Mouse (Mus musculus) layer of hippocampus, postnatal 36 days (tissue): ENCODE measurements around the gene Plaur. TPM values are rescaled to one million over a fixed set of nuclear protein-coding genes. Genes with fewer than 3 reads are reported as not detected.
"Not testable (repeated sequence)": the region's sequence is repeated elsewhere in the genome, so short reads cannot be mapped to it uniquely, and the experiment has no call there.

ENCODE experiments used
- DNase-seq, 2 experiments: peaks; one replicate each; pipeline ENCODE4 v3.0.0; 2022
- total RNA-seq, 2 experiments: library from RNA; stranded (reverse); gene quantifications; 2 replicates each; pipeline ENCODE4 v1.2.3; 2021

Plaur gene
- total RNA-seq, 2 experiments from 2014 or later, result 0.68 TPM; not detected in 1

GRCm38 (mm10) chr7:24480121-24480941 lies 18.0 kb downstream of the Plaur start:
- no peak for DNase-seq

- DNase-seq, result no peak
These were observed 18.7 kb downstream of the Plaur start for GRCm38 (mm10) chr7:24480986-24481473.

- peak; percentile 88 to 89 for DNase-seq
These were observed 19.4 kb downstream of the Plaur start, which contains the start of gene Cadm4 for GRCm38 (mm10) chr7:24481474-24482207. Gene Cadm4 (plus strand): TSS chr7:24482023.

- DNase-seq, result no peak
These were observed 20.1 kb downstream of the Plaur start for GRCm38 (mm10) chr7:24482208-24483020.

- not testable (repeated sequence) for DNase-seq
These were observed 21.0 kb downstream of the Plaur start for GRCm38 (mm10) chr7:24483291-24483690.

- no peak for DNase-seq
These were observed 23.2 kb downstream of the Plaur start for GRCm38 (mm10) chr7:24485481-24485880.

GRCm38 (mm10) chr7:24486654-24487130 lies 24.4 kb downstream of the Plaur start:
- no peak for DNase-seq

GRCm38 (mm10) chr7:24487403-24487802 lies 25.1 kb downstream of the Plaur start:
- DNase-seq, result no peak

GRCm38 (mm10) chr7:24488303-24488702 lies 26.0 kb downstream of the Plaur start:
- DNase-seq, result no peak

- no peak for DNase-seq
These were observed 37.7 kb downstream of the Plaur start for GRCm38 (mm10) chr7:24499856-24500577.

- no peak for DNase-seq
These were observed 38.6 kb downstream of the Plaur start for GRCm38 (mm10) chr7:24500929-24501328.

GRCm38 (mm10) chr7:24501492-24501891 lies 39.2 kb downstream of the Plaur start:
- no peak for DNase-seq

- no peak for DNase-seq
These were observed 41.7 kb downstream of the Plaur start for GRCm38 (mm10) chr7:24504004-24504403.

- DNase-seq, result no peak
These were observed 42.6 kb downstream of the Plaur start for GRCm38 (mm10) chr7:24504868-24505267.

- no peak for DNase-seq
These were observed 43.3 kb downstream of the Plaur start for GRCm38 (mm10) chr7:24505447-24506064.

GRCm38 (mm10) chr7:24506065-24506459 lies 43.8 kb downstream of the Plaur start:
- DNase-seq, result no peak

GRCm38 (mm10) chr7:24506476-24506837 lies 44.2 kb downstream of the Plaur start:
- DNase-seq, result peak; percentile 56 to 66

- peak; percentile 84 to 85 for DNase-seq
These were observed 44.8 kb downstream of the Plaur start, which contains the start of gene Zfp428 for GRCm38 (mm10) chr7:24506838-24507725. Gene Zfp428 (plus strand): TSS chr7:24507006.

GRCm38 (mm10) chr7:24507726-24508114 lies 45.4 kb downstream of the Plaur start:
- DNase-seq, result no peak

GRCm38 (mm10) chr7:24512355-24512754 lies 50.1 kb downstream of the Plaur start, which contains the start of gene AC161166.1:
Gene AC161166.1 (minus strand): TSS chr7:24512455.
- no peak for DNase-seq
